ENCODE assay signal across 16 mouse cellular contexts in genomic region chr2:48417000-48417596, GRCm38 (mm10).
"Had no signal": no experiment of that assay in that cellular context is flagged by ENCODE, and none has a peak within 500 bp of the region (broad histone marks: within the 10 kb centered on the region; RNA-seq: fewer than 3 reads in every experiment).

No protein-coding gene starts in this region.

- H3K9ac ChIP-seq: liver, embryonic 15.5 days; neural tube, embryonic 12.5 days had no signal

- H3K4me3 ChIP-seq: layer of hippocampus, adult 2 months; limb, embryonic 10.5 days; liver, embryonic 15.5 days; midbrain, embryonic 10.5 days; myocyte; neural tube, embryonic 12.5 days had no signal

- DNase-seq: kidney, postnatal 10 days; kidney, postnatal 4 days; lung, adult 2 months; lung, postnatal 36 days; midbrain, embryonic 14.5 days; right cerebral cortex, postnatal 14 days; thymus, postnatal 4 days had no signal

- ATAC-seq: lung, postnatal 0 days had no signal

- H3K27ac ChIP-seq: layer of hippocampus, adult 2 months; limb, embryonic 10.5 days; liver, embryonic 15.5 days; midbrain, embryonic 10.5 days; neural tube, embryonic 12.5 days; stomach, postnatal 0 days had no signal

- H3K4me2 ChIP-seq: liver, embryonic 11.5 days; liver, embryonic 15.5 days; neural tube, embryonic 12.5 days had no signal

- H3K36me3 ChIP-seq: limb, embryonic 10.5 days; liver, embryonic 15.5 days; midbrain, embryonic 10.5 days; neural tube, embryonic 12.5 days had no signal

- H3K9me3 ChIP-seq: limb, embryonic 10.5 days; liver, embryonic 15.5 days; midbrain, embryonic 10.5 days; neural tube, embryonic 12.5 days had no signal

- H3K4me1 ChIP-seq: liver, embryonic 15.5 days had no signal

- H3K27me3 ChIP-seq: liver, embryonic 15.5 days; neural tube, embryonic 12.5 days had no signal
